17 mouse cellular contexts compared by ENCODE assay signal in the genomic region with DNA sequence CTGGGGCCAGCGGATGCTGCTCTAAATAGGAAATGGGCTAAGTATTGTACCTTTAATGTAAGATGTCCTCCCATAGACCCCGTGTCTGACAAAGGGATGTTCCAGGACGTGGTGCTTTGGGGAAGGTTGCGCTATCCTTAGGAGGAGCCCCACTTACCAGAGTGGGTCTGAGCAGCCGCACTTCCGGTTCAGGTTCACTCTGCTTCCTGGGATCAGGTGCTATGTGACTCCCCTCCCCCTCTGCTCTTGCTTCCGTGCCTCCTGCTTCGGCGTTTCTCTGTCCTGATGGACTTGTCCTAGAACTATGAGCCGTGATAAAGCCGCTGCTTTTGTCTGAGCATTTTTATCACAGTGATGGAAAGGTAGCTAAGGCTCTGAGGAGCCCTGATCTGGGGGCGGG.
"Had no signal": no experiment of that assay in that cellular context is flagged by ENCODE, and none has a peak within 500 bp of the region (broad histone marks: within the 10 kb centered on the region; RNA-seq: fewer than 3 reads in every experiment).

No protein-coding gene starts in this region.

- H3K27ac ChIP-seq: kidney, embryonic 15.5 days; limb, embryonic 12.5 days; limb, embryonic 15.5 days; liver, embryonic 13.5 days; midbrain, embryonic 12.5 days; neural tube, embryonic 13.5 days had no signal

- ATAC-seq: midbrain, embryonic 16.5 days had no signal

- H3K9ac ChIP-seq: kidney, embryonic 15.5 days; limb, embryonic 12.5 days; limb, embryonic 15.5 days; liver, embryonic 13.5 days; midbrain, embryonic 12.5 days; neural tube, embryonic 13.5 days had no signal

- H3K4me1 ChIP-seq: liver, embryonic 13.5 days; midbrain, embryonic 12.5 days; neural tube, embryonic 13.5 days had no signal

- H3K4me3 ChIP-seq: kidney, embryonic 15.5 days; limb, embryonic 12.5 days; limb, embryonic 15.5 days; liver, embryonic 13.5 days; midbrain, embryonic 12.5 days; myocyte; neural tube, embryonic 13.5 days had no signal

- DNase-seq: kidney, adult 8-10 months; kidney, postnatal 10 days; kidney, postnatal 4 days; left cerebral cortex, postnatal 4 days; liver, embryonic 13.5 days; lung, adult 2 months; lung, postnatal 14 days; retina, postnatal 1 day; right cerebral cortex, postnatal 25 days; spleen, adult 18-20 months had no signal

- H3K27me3 ChIP-seq: kidney, embryonic 15.5 days; limb, embryonic 12.5 days; limb, embryonic 15.5 days; liver, embryonic 13.5 days; midbrain, embryonic 12.5 days; neural tube, embryonic 13.5 days had no signal

- H3K9me3 ChIP-seq: kidney, embryonic 15.5 days; limb, embryonic 12.5 days; limb, embryonic 15.5 days; liver, embryonic 13.5 days; midbrain, embryonic 12.5 days; neural tube, embryonic 13.5 days had no signal

- H3K36me3 ChIP-seq: kidney, embryonic 15.5 days; limb, embryonic 12.5 days; limb, embryonic 15.5 days; liver, embryonic 13.5 days; midbrain, embryonic 12.5 days; neural tube, embryonic 13.5 days had no signal

- H3K4me2 ChIP-seq: kidney, embryonic 15.5 days; limb, embryonic 12.5 days; limb, embryonic 15.5 days; liver, embryonic 13.5 days; midbrain, embryonic 12.5 days; neural tube, embryonic 13.5 days had no signal
